Mouse (Mus musculus): ENCODE data around the gene Actrt3.
"Not testable (repeated sequence)": the region's sequence is repeated elsewhere in the genome, so short reads cannot be mapped to it uniquely, and the experiment has no call there.

Actrt3 gene

GRCm38 (mm10) chr3:30566333-30566732 lies 33.4 kb downstream of the Actrt3 start:
- not testable (repeated sequence) for DNase-seq

- DNase-seq: no peak
These were observed 38.9 kb downstream of the Actrt3 start for GRCm38 (mm10) chr3:30560677-30561314.

GRCm38 (mm10) chr3:30553741-30554140 lies 46.0 kb downstream of the Actrt3 start:
- no peak for DNase-seq

GRCm38 (mm10) chr3:30550218-30550617 lies 49.5 kb downstream of the Actrt3 start:
- peak in 1 of 2 experiments; percentile 7 for DNase-seq

DNA sequence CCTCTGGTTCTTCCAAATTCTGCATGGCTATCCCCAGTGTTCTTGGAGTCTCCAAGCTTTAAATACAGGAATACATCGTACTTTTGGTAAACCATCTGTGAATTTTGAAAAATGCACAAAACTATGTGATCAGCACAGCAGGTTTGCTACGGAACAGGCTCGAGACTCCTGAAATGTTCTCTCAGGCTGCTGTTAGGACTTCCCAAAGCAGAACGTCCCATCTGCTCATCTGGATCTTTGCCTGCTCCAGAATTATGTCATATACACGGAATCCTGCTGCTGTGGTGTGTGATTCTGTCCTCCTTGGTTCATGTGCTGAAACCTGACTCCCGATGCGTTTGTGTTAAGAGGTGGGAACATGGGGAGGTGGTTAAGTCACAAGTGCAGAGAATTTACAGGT lies 50.8 kb downstream of the Actrt3 start:
- no peak for DNase-seq

- DNase-seq: no peak
These were observed 51.8 kb downstream of the Actrt3 start, which contains the start of gene Mecom for GRCm38 (mm10) chr3:30547908-30548307. Mecom (minus strand) TSS chr3:30548008.

Data from cerebellum, postnatal 25 days (tissue).